Mouse (Mus musculus): ENCODE measurements around the gene Gm26920.
"Not testable (repeated sequence)": the region's sequence is repeated elsewhere in the genome, so short reads cannot be mapped to it uniquely, and the experiment has no call there.

Gene Gm26920

GRCm38 (mm10) chr7:30090092-30090969 lies at the start of gene Gm26920, which contains the start of gene Zfp566:
Gene Gm26920, minus strand, starts transcription at chr7:30090410.
Gene Zfp566, minus strand, starts transcription at chr7:30090527.
- DNase-seq, result peak; percentile 98

- DNase-seq, result no peak
Observed at GRCm38 (mm10) chr7:30136826-30137225, 46.6 kb upstream of the Gm26920 start.

GRCm38 (mm10) chr7:30132396-30132795 lies 42.2 kb upstream of the Gm26920 start:
- DNase-seq, result no peak

- DNase-seq, result no peak
Observed at GRCm38 (mm10) chr7:30129900-30130299, 39.7 kb upstream of the Gm26920 start.

GRCm38 (mm10) chr7:30122188-30122530 lies 31.9 kb upstream of the Gm26920 start:
- no peak for DNase-seq

- DNase-seq, result peak; percentile 92
Observed at GRCm38 (mm10) chr7:30121308-30122187, 31.3 kb upstream of the Gm26920 start, which contains the start of gene Zfp382. Gene Zfp382, plus strand, starts transcription at chr7:30121942.

GRCm38 (mm10) chr7:30117935-30118334 lies 27.7 kb upstream of the Gm26920 start:
- DNase-seq, result not testable (repeated sequence)

GRCm38 (mm10) chr7:30116076-30116475 lies 25.9 kb upstream of the Gm26920 start:
- DNase-seq, result no peak

- peak; percentile 80 for DNase-seq
Observed at GRCm38 (mm10) chr7:30099297-30099696, 9.1 kb upstream of the Gm26920 start.

GRCm38 (mm10) chr7:30095551-30096125 lies 5.4 kb upstream of the Gm26920 start:
- no peak for DNase-seq

GRCm38 (mm10) chr7:30094646-30095429 lies 4.6 kb upstream of the Gm26920 start, which contains the start of gene Zfp260:
Gene Zfp260, plus strand, starts transcription at chr7:30094777.
- DNase-seq, result peak; percentile 89

GRCm38 (mm10) chr7:30093918-30094415 lies 3.8 kb upstream of the Gm26920 start:
- peak; percentile 50 for DNase-seq

- DNase-seq, result no peak
Observed at GRCm38 (mm10) chr7:30092666-30093065, 2.5 kb upstream of the Gm26920 start.

GRCm38 (mm10) chr7:30090970-30091585 lies 868 bp upstream of the Gm26920 start:
- no peak for DNase-seq

GRCm38 (mm10) chr7:30089405-30089804 lies 805 bp downstream of the Gm26920 start:
- DNase-seq, result peak; percentile 51

GRCm38 (mm10) chr7:30086524-30086923 lies 3.7 kb downstream of the Gm26920 start:
- DNase-seq, result no peak

GRCm38 (mm10) chr7:30072146-30073028 lies 17.8 kb downstream of the Gm26920 start, which contains the start of gene Zfp82:
Gene Zfp82, minus strand, starts transcription at chr7:30072900.
- peak; percentile 89 for DNase-seq

- DNase-seq, result no peak
Observed at GRCm38 (mm10) chr7:30064622-30065021, 25.6 kb downstream of the Gm26920 start.

- DNase-seq, result no peak
Observed at GRCm38 (mm10) chr7:30062478-30062877, 27.7 kb downstream of the Gm26920 start.

- DNase-seq, result no peak
Observed at GRCm38 (mm10) chr7:30060341-30060740, 29.9 kb downstream of the Gm26920 start.

All from cerebellum, adult 11-12 months (tissue).